9 mouse cellular contexts compared by ENCODE assay signal in the genomic region with DNA sequence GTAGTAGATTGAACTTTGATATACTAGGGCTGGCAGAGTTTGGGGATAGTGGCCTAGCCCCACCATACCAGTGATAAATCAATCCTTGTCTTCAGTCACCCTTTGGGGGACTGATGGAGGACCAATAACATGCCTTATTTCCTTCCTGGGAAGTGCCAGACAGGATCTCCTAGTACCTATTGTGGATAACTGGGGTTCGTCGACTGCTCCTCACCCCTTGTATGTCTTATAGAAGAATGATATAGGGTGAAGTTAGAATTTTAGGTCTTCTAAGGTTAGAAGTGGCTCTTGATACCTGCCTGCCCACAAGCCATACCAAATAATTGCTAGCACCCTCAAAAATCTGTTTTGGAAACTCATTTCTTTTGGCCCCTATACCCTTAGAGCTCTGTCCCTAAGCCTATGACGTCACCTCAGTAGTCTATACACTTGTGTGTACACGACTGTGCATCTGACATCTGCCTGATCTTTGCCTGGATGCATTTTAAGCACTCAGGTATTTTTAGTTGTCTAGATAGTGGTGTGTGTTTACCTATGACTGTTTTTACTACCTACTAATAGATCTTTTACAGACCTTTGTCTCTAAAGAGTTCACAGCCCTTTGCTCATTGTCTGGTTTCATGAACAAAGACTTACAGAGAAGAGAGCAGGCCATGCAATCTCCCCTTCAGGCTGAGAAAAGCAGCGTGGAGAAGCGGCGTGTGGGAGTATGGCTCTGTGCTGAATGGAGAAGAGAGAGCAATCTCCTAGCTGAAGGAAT. TPM values are rescaled to one million over a fixed set of nuclear protein-coding genes. Genes with fewer than 3 reads are reported as not detected.
DNase-seq lines count a peak whose midpoint lies in the region; ATAC-seq and TF ChIP-seq lines count a peak whose summit lies in the region.
"Had no signal": no experiment of that assay in that cellular context is flagged by ENCODE, and none has a peak within 500 bp of the region (broad histone marks: within the 10 kb centered on the region; RNA-seq: fewer than 3 reads in every experiment).

No protein-coding gene starts in this region.

- no peak for TF ChIP-seq EP300 in lung, postnatal 0 days (IDR thresholded peaks at IDR 0.05)

- no peak for ATAC-seq in lung, embryonic 15.5 days (ENCODE audit: borderline replicate concordance, extremely low read depth, low FRiP score, low TSS enrichment)
- no peak for ATAC-seq in lung, postnatal 0 days
- ATAC-seq in forebrain, embryonic 11.5 days (replicated peaks; ENCODE audit: low FRiP score), result 0 out of 2 replicates have a peak, but pooled peaks have one; percentile 28
- no peak for ATAC-seq in hindbrain, postnatal 0 days
- ATAC-seq: Patski had no signal

- H3K27ac ChIP-seq in lung, embryonic 15.5 days, result peak overlapping the region; percentile 51; the same call in 1 of the 2 replicates
- no peak overlapping the region for H3K27ac ChIP-seq in lung, postnatal 0 days (ENCODE audit: low read length)
- peak overlapping the region; percentile 99 for H3K27ac ChIP-seq in forebrain, embryonic 11.5 days (ENCODE audit: low read depth, low read length)
- H3K27ac ChIP-seq in hindbrain, postnatal 0 days, result peak overlapping the region; percentile 71
- peak overlapping the region; percentile 87 for H3K27ac ChIP-seq in small intestine, adult 2 months (ENCODE audit: insufficient read depth, low read depth, low read length)
- H3K27ac ChIP-seq: limb, embryonic 15.5 days had no signal

- no peak for DNase-seq in lung, postnatal 0 days (ENCODE audit: low spot score)
- no peak for DNase-seq in forebrain, embryonic 11.5 days (ENCODE audit: low spot score)
- no peak for DNase-seq in hindbrain, postnatal 0 days (ENCODE audit: low spot score)
- no peak for DNase-seq in adrenal gland, postnatal 4 days (ENCODE audit: low spot score in 2 of 2)
- no peak for DNase-seq in cerebellum, adult 18-20 months

- no peak overlapping the region for H3K4me3 ChIP-seq in lung, embryonic 15.5 days
- H3K4me3 ChIP-seq in lung, postnatal 0 days (ENCODE audit: low read depth, low read length), result no peak overlapping the region
- H3K4me3 ChIP-seq in forebrain, embryonic 11.5 days (ENCODE audit: low read depth, low read length), result no peak overlapping the region; the same call in 1 of the 2 replicates
- H3K4me3 ChIP-seq in hindbrain, postnatal 0 days (ENCODE audit: low read length), result no peak overlapping the region
- peak overlapping the region; percentile 17; the same call in 1 of the 2 replicates for H3K4me3 ChIP-seq in small intestine, adult 2 months (ENCODE audit: low read depth, low read length)
- H3K4me3 ChIP-seq: limb, embryonic 15.5 days had no signal

- peaks cover 15% of the 10 kb centered on the region; the same call in 1 of the 2 replicates for H3K36me3 ChIP-seq in lung, embryonic 15.5 days
- no peaks in the 10 kb centered on the region for H3K36me3 ChIP-seq in lung, postnatal 0 days (ENCODE audit: insufficient read depth, low read length)
- H3K36me3 ChIP-seq in forebrain, embryonic 11.5 days (ENCODE audit: control insufficient read depth, insufficient read depth, low read length), result peaks cover 12% of the 10 kb centered on the region; the same call in 1 of the 2 replicates
- no peaks in the 10 kb centered on the region for H3K36me3 ChIP-seq in hindbrain, postnatal 0 days (ENCODE audit: insufficient read depth, low read length)
- peaks cover 54% of the 10 kb centered on the region for H3K36me3 ChIP-seq in small intestine, adult 2 months (ENCODE audit: control insufficient read depth, insufficient read depth, low read length)
- H3K36me3 ChIP-seq: limb, embryonic 15.5 days had no signal

- H3K4me2 ChIP-seq in lung, embryonic 15.5 days, result no peak overlapping the region
- H3K4me2 ChIP-seq in lung, postnatal 0 days (replicated peaks; ENCODE audit: low read depth, low read length), result no peak overlapping the region
- peak overlapping the region; percentile 8 for H3K4me2 ChIP-seq in forebrain, embryonic 11.5 days (ENCODE audit: low read depth, low read length, severe bottlenecking)
- H3K4me2 ChIP-seq in hindbrain, postnatal 0 days (ENCODE audit: low read depth, low read length), result no peak overlapping the region
- H3K4me2 ChIP-seq: limb, embryonic 15.5 days had no signal

- 72% methylated on average over 7 of the region's 7 CpGs for WGBS in lung, embryonic 15.5 days
- 72% methylated on average over 7 of the region's 7 CpGs for WGBS in lung, postnatal 0 days
- WGBS in forebrain, embryonic 11.5 days, result 28% methylated on average over 7 of the region's 7 CpGs
- WGBS in hindbrain, postnatal 0 days, result 37% methylated on average over 7 of the region's 7 CpGs
- 51% methylated on average over 7 of the region's 7 CpGs for WGBS in small intestine, adult 2 months

- no peaks in the 10 kb centered on the region for H3K27me3 ChIP-seq in lung, embryonic 15.5 days
- no peaks in the 10 kb centered on the region for H3K27me3 ChIP-seq in lung, postnatal 0 days (replicated peaks; ENCODE audit: insufficient read depth, low read length)
- no peaks in the 10 kb centered on the region for H3K27me3 ChIP-seq in forebrain, embryonic 11.5 days (ENCODE audit: control insufficient read depth, insufficient read depth, low read length)
- no peaks in the 10 kb centered on the region for H3K27me3 ChIP-seq in hindbrain, postnatal 0 days (ENCODE audit: insufficient read depth, low read length)
- H3K27me3 ChIP-seq in small intestine, adult 2 months (ENCODE audit: control insufficient read depth, insufficient read depth, low read length), result no peaks in the 10 kb centered on the region
- H3K27me3 ChIP-seq: Patski had no signal

- peaks cover 60% of the 10 kb centered on the region for H3K4me1 ChIP-seq in lung, embryonic 15.5 days
- peaks cover 18% of the 10 kb centered on the region; the same call in 1 of the 2 replicates for H3K4me1 ChIP-seq in lung, postnatal 0 days (ENCODE audit: insufficient read depth, low read depth, low read length)
- peaks cover 73% of the 10 kb centered on the region for H3K4me1 ChIP-seq in forebrain, embryonic 11.5 days (replicated peaks; ENCODE audit: control insufficient read depth, insufficient read depth, low read length)
- peaks cover 30% of the 10 kb centered on the region for H3K4me1 ChIP-seq in hindbrain, postnatal 0 days (ENCODE audit: insufficient read depth, low read length)
- H3K4me1 ChIP-seq in small intestine, adult 2 months (ENCODE audit: control insufficient read depth, insufficient read depth, insufficient read length, low read length), result peaks cover 46% of the 10 kb centered on the region

- no peak for TF ChIP-seq CTCF in lung, postnatal 0 days (IDR thresholded peaks at IDR 0.05)
- no peak for TF ChIP-seq CTCF in hindbrain, postnatal 0 days (IDR thresholded peaks at IDR 0.05; ENCODE audit: low read depth)
- no peak for TF ChIP-seq CTCF in small intestine, adult 2 months (IDR thresholded peaks at IDR 0.05; ENCODE audit: extremely low read depth, insufficient read length, insufficient replicate concordance, low read depth, low read length)

- no peak for TF ChIP-seq POLR2A in small intestine, adult 2 months (IDR thresholded peaks at IDR 0.05; ENCODE audit: low read depth, low read length)

- no peak overlapping the region for H3K9ac ChIP-seq in lung, embryonic 15.5 days
- H3K9ac ChIP-seq in lung, postnatal 0 days (replicated peaks; ENCODE audit: low read depth), result no peak overlapping the region
- peak overlapping the region; percentile 39 for H3K9ac ChIP-seq in forebrain, embryonic 11.5 days (ENCODE audit: low read length)
- H3K9ac ChIP-seq in hindbrain, postnatal 0 days (replicated peaks; ENCODE audit: low read length), result peak overlapping the region; percentile 10; the same call in 1 of the 2 replicates
- H3K9ac ChIP-seq: limb, embryonic 15.5 days had no signal

- no peaks in the 10 kb centered on the region for H3K9me3 ChIP-seq in lung, embryonic 15.5 days
- no peaks in the 10 kb centered on the region for H3K9me3 ChIP-seq in lung, postnatal 0 days (ENCODE audit: low read length)
- H3K9me3 ChIP-seq in forebrain, embryonic 11.5 days (ENCODE audit: control insufficient read depth, low read length), result no peaks in the 10 kb centered on the region
- H3K9me3 ChIP-seq in hindbrain, postnatal 0 days (ENCODE audit: low read length), result no peaks in the 10 kb centered on the region
- H3K9me3 ChIP-seq: limb, embryonic 15.5 days had no signal

RNA-seq across cellular contexts. Expression of a gene that starts 6.1 kb away (rescaled TPM):
- polyA plus RNA-seq in lung, embryonic 15.5 days (2015; fragmentation: Nextera tagmentation; extraction: Ambion mirVana), result 19.5 and 21.1 TPM in 2 replicates
- 11.9 and 12.1 TPM in 2 replicates for polyA plus RNA-seq in lung, postnatal 0 days (2015; fragmentation: Nextera tagmentation; extraction: Ambion mirVana)
- 57.7 and 63.4 TPM in 2 replicates for polyA plus RNA-seq in forebrain, embryonic 11.5 days (2014; fragmentation: Nextera tagmentation; extraction: Ambion mirVana)
- total RNA-seq in hindbrain, postnatal 0 days (2014; rRNA removed), result 6.2 and 7.7 TPM in 2 replicates
- polyA plus RNA-seq in hindbrain, postnatal 0 days (2015; fragmentation: Nextera tagmentation; extraction: Ambion mirVana), result 7.4 and 7.9 TPM in 2 replicates
- polyA plus RNA-seq in small intestine, adult 2 months (2012; rRNA removed), result 24.3 and 99.9 TPM in 2 replicates
- total RNA-seq in adrenal gland, postnatal 4 days (2021), result 1 to 10 TPM; 3.3 to 7.4 TPM

RNA-seq across cellular contexts. Expression of a gene that starts 23.6 kb away (rescaled TPM):
- 0.52 and 0.56 TPM in 2 replicates for polyA plus RNA-seq in lung, embryonic 15.5 days (2015; fragmentation: Nextera tagmentation; extraction: Ambion mirVana)
- 4.1 and 4.4 TPM in 2 replicates for polyA plus RNA-seq in lung, postnatal 0 days (2015; fragmentation: Nextera tagmentation; extraction: Ambion mirVana)
- polyA plus RNA-seq in forebrain, embryonic 11.5 days (2014; fragmentation: Nextera tagmentation; extraction: Ambion mirVana), result 0.99 and 1.1 TPM in 2 replicates
- total RNA-seq in hindbrain, postnatal 0 days (2014; rRNA removed), result 23.0 and 26.0 TPM in 2 replicates
- 11.2 and 11.7 TPM in 2 replicates for polyA plus RNA-seq in hindbrain, postnatal 0 days (2015; fragmentation: Nextera tagmentation; extraction: Ambion mirVana)
- polyA plus RNA-seq in small intestine, adult 2 months (2012; rRNA removed), result 0.75 and 1.5 TPM in 2 replicates
- 100 to 1,000 TPM; 100 to 109 TPM for total RNA-seq in adrenal gland, postnatal 4 days (2021)

Comparison
In these comparisons a context has a peak if more than half of its experiments do, and no peak if none do; other contexts are left out.
1. H3K9ac ChIP-seq: peak in forebrain, embryonic 11.5 days (single experiment) and hindbrain, postnatal 0 days (single experiment); none in lung, embryonic 15.5 days (single experiment) and lung, postnatal 0 days (single experiment).